Mouse (Mus musculus) heart, adult 11 months (tissue): ENCODE results near the gene Tmem59l.

Experiments
- DNase-seq: peaks from one replicate; pipeline ENCODE4 v3.0.0; 2022

Gene Tmem59l

DNA sequence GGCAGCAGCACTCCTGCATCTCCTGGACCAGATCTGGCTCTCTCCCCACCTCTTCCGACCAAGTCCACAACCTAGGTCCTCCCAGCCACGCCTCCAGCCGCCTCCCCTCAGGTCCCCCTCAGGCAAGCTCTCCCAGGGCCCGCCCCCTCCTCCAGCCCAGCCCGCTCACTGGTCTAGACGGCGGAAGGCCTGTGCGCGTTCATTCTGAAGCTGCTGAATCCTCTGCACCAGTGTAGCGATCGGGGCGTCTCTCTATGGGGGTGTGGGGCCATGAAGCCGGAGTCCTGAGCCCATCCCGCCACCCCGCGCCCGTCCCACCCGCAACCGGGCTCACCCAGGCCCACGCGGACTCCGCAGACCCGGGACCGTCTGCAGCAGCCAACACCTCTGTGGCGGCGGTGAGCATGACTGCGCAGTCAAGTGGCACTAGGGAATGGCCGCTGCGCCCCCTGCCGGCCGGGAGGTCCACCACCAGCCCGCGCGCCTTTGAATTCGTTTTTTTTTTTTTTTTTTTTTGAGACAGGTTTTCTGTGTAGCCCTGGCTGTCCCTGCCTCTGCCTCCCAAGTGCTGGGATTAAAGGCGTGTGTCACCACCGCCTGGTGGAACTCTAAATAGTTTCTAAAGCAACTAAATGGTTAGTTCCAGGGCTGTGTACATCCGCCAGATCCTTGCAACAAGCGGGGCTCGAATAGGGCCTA, 19.3 kb upstream of the Tmem59l start, which contains the start of gene Rex1bd:
Gene Rex1bd (minus strand): TSS at position 425 of the 699 bp plus-strand sequence.
- DNase-seq: peak; percentile 100

DNA sequence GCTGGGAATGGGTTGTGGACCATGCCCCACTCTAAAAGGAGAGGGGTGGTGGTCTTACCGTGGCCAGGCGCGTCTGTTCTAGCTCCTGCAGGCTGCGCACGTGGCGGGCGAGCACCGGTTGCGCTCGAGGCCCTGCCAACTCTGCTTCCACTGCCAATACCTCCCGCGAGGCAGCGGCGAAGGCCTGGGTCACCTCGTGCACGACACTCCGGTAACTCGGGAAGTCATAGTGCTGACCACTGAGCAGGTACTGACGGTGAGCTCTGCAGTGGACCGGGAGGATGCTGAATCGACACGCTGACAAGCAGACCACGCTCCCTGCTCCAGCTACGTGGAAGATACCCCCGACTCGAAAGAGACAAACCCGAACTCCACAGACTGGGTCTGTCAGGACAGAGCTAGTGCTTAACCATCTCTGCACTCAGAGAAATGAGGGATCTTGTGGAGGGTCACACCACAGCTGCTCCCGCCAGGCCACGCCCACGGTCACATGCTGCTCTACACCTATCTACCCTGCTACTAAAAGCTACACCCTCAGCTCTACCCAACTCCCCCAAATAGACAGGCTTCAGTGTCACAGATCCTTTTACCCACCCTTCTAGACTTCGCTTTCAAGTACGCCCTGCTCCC, 18.7 kb upstream of the Tmem59l start:
- peak; percentile 95 for DNase-seq

DNA sequence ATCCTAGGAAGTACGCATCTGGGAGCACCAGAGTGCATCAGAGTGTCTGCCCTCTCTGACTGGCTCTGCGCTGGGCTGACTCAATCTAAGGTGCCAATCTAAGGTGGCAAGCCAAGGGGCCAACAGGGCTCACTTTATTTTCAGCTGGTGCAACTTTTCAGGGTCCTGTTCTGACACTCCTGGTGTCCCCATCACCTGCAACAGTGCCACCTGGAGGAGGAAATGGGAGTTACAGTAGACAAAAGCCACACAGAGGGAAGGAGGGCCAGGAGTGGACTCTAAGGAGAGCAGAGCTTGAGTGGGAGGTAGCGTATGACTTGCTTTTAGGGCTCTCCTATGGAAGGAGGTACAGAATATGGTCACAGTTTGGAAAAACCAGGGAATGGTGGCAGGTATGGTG, 17.7 kb upstream of the Tmem59l start:
- peak; percentile 96 for DNase-seq

DNA sequence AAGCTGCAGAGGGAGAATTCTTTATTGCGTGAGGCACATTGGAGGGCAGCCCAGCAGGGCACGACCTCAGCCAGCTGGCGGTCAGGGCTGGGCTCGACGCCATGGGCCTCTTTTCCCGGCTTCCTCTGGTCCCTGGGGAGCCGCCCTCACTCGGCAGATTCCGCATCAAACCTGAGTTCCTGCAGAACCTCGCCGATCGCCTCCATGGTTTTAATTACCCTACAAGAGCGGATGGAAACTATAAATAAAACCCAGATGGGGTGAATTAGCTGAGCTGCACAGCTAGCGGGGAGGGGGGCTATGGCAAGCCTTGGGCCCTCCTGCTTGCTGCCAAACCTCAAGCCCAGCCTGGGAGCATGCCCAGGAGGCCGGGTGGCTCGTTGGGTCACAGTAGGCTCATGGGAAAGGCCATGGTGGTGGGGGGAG, 17.1 kb upstream of the Tmem59l start:
- peak; percentile 97 for DNase-seq

DNA sequence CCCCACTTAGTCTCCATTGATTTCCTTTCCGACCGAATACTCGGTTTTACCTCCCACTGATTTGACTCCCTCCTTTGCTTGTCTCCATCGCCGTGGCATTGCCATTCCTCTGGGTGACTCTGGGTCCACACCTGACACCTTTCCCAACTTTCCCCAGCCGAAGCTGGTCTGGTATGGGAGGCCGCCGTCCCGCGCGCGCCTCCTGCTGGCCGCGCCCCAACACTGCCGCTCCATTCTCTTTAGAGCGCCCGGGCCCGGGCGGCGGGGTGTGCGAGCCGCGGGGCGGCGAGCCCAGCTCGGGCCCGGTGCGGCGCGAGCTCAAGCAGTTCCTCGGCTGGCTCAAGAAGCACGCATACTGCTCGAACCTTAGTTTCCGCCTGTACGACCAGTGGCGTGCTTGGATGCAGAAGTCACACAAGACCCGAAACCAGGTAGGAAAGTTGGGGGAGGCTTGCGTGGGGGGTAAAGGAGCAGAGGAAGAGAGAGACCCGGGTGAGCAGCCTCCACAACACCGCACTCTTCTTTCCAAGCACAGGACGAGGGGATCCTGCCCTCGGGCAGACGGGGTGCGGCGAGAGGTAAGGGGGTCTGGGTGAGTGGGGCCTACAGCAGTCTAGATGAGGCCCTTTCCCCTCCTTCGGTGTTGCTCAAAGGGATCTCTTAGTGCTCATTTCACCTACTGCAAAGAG, 16.0 kb upstream of the Tmem59l start:
- peak; percentile 97 for DNase-seq

DNA sequence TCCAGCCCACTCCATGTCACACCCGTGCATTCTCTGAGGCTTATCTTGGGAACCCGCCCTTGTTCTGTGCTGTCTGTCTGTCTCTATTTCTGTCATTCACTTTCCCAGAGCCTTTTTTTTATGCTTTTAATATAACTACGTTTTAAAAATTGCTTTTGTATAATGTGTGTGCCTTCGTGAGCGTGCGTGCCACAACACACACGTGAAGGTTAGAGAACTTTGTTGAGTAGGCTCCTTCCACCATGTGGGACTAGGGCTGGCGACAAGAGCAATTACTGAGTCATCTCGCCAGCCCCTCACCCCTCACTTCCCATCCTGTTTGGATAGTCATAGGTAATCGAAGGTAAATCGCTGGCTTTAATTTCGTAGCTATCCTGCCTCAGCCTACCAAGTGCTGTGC, 15.4 kb upstream of the Tmem59l start:
- DNase-seq: no peak

DNA sequence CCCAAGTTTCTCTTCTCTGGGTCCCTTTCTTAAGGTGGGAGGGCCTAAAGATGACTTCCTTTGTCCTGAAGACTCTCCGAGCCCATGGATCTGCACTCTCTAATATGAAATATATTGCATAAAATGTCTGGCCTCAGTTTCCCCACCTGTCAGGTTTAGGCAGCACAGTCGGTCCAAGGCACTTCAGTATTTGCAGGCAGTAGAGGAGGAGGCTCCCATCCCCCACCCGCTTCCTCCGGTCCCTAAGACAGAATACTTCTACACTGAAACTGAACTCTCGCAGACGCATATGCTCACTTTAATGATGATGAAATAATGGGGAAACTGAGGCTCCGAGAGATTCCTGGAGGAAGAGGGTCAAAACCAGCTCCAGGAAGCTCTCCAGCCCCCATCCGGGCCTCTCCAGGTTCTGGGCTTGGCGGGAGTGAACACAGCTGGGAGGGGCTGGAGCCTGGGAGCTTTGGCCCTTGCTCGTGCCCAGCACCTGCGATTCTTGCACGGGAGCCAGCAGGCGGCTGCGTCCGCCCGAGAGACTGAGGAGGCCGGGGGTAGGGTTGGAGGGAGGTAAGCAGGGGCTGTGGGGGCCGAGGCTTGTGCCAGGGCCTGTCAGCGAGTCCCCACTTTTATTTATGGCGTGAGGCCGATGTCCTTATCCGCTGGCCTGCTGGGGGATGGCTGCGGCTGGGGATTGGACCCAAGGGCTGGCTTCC, 14.8 kb upstream of the Tmem59l start:
- DNase-seq: peak; percentile 96

DNA sequence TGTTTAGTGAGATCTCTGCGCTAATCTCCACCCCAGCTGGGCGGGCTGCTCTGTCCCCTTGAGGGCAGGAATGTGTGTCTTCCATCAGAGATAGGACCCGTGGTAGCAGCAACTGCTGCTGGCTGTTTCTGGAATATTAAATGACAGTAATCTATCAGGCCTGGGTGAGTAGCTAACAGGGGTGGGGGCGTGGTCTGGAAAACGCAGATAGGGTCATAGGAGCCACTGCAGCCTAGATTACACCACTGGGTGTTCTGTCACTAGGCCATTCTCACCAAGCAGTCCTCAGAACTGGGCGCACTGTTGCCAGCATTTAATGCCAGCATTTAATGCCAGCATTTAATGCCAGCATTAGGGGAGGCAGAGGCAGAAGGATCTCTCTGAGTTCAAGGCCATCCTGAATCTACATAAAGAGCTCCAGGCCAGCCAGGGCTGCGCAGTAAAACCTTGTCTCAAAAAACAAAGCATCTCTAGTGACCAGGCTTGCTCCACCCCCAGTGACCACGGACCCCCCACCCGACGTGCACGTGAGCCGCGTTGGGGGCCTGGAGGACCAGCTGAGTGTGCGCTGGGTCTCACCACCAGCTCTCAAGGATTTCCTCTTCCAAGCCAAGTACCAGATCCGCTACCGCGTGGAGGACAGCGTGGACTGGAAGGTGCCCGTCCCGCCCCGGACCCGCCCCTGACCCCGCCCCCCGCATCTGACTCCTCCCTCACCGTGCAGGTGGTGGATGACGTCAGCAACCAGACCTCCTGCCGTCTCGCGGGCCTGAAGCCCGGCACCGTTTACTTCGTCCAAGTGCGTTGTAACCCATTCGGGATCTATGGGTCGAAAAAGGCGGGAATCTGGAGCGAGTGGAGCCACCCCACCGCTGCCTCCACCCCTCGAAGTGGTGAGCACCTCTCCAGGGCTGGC, 13.5 kb upstream of the Tmem59l start:
- no peak for DNase-seq

DNA sequence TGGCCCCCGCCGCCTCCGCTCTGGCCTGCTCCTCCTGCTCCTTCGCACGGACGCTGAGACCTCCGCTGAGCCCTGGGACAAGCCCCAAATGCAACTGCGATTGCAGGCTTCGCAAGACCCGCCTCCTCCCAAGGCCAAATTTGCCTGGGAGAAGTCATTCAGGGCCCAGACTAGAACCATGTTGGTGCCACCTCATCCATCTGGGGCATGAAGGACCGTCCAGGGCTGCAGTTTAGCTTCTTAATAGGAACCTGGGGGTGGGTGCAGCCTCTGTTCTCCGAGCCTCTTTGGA, 8.6 kb upstream of the Tmem59l start:
- no peak for DNase-seq

DNA sequence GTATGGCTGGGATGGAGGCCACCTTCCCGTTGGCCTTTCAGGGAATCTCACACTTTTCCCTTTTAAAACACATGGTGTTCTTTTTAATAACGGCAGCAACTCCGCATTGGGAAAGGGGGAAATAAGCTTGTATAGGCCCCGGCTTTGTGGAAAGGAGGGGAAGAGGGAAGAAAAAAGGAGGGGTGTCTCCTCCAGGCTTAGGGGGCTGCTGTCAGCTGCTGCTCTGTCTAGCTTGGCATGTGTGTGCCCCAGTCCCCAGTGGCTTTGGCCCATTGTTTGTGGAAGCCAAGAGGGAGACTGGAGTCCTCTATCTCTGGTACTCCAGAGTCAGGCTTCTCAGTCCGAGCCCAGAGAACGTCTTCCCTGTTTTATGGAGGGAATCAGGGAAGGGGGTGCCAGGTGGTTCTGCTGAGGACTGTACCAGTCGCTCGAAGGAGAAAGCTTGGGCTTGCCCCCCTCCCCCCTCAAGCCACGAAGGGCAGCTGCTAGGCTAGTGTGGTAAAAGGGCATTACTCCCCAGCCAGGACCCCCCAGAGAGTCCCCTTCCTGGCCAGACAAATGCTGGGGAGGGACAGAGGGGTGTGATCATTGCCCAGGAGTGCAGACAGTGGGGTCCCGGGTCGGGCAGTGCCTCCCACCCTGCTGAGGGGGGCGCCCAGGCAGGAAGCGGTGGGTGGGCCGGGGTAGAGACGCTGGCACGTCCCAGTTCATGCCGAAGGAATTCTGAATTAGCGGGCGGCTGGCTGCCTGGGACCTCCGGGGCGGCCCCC, 8.0 kb upstream of the Tmem59l start:
- no peak for DNase-seq

DNA sequence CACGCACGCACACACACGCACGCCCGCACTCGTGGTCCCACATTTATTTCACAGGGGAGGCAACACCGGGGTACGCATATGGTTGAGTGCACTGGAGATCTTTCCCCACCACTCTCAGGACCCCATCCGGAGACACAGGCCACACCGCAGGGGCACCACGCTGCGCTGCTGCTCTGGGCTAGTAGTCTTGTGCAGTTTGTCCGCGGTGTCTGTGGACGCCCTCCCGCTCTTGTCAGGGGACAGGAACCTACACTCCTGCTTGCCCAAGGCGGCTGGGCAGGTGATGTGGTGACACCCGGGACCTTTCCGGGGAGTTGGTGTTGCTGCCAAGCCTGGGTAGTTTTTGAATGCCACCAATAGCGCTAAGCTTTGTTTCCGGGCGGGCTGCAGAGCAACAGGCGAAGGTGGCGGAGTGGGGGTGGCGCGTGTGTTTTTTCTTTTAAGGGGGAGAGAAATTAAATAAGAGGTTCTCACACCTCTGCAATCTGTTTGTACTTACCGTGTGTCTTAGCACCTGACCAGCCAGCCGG, 7.3 kb upstream of the Tmem59l start:
- DNase-seq: no peak

DNA sequence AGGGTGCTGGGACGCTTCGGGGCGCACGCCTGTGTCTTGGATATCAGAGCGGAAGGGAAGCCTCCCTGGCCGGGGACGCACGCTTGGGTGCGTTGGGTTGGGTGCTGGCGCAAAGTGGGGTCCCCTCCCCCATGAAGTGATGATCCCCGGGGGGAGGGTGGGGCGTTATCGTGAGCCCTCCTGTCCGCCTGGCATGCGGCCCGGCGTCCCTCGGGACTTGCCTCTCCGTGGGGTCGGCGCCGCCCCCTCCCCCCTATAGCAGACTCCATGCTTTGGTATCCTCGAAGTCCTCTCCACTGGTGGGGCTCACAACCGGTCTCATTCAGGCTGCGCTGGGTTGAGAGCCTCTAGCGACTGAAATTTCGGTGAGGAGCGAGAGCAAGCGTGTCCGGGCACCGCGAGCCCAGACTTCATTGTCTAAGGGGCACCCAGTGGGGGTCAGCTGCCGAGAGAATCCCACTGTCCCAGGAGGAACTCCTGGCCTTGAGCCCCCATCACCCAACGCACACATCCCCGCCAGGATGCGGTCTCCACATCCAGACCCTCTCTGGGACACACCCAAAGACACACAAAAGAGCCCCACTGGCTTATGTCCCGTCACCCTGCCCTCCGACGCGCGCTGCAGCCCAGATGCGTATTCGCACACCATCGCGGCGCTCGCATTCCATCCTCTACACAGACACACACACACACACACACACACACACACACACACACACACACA, 6.7 kb upstream of the Tmem59l start:
- DNase-seq: no peak

DNA sequence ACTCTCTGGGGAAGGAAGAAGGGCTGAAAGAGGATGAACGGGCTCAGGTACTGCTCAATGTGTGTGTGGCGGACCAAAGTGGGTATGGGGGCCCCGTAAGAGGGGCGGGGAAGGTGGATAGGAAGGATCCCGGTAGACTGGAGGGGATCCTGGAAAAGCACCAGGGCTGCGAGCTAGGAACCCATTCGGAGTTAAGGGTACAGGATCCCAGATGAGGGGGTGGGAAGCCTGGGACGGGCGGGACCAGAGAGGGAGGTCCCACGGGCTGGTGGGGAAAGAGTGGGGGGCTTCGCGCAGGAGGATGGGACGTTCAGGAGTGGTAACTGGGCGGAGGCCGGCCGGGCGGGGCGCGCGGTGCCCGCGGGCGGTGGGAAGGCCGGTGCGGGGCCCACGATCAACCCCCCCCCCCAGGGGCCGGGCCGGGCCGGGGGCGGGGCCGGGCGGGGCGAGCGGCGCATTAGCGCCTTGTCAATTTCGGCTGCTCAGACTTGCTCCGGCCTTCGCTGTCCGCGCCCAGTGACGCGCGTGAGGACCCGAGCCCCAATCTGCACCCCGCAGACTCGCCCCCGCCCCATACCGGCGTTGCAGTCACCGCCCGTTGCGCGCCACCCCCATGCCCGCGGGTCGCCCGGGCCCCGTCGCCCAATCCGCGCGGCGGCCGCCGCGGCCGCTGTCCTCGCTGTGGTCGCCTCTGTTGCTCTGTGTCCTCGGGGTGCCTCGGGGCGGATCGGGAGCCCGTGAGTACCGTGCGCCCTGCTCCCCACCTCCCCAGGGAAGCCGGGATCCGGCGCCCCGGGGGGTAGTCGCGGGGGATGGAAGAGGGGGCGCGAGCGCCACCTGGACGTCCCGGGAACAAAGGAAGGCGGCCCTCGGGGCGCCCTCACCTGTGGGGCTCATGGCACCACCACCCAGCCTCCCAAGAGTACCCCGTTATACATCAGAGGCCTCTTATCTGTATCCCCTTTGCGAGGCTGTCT, 5.8 kb upstream of the Tmem59l start, which contains the start of gene Crlf1:
Gene Crlf1 (plus strand): TSS at position 495 of the 977 bp plus-strand sequence.
- DNase-seq: no peak

DNA sequence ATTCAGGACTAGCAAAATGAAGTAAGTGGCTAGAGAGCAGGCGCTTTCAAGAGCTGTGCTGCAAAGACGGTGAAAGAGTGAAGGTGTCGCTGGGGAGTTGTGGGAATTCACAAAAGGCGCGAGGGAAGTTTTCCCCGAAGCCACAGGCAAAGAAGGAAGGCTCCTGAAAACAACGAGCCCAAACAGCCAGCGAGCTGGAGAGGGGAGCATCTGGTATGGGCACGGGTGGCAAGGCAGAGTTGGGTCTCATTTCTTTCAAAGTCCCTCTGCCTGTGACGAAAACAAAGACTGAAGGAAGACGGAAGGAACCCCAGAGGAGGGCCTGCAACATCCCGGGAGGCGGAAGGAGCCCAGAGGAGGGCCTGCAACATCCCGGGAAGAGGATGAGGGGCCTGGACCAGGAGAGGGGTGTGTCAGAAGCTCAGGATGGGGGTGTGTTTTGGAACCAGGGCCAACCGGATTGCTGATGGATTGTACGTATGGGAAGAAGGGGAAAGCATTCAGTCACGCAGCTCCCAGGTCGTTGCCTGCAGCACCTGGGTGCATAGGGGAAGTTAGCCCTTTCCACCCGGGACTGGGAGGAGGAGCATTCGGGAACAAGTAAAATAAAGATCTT, 3.8 kb upstream of the Tmem59l start:
- no peak for DNase-seq

DNA sequence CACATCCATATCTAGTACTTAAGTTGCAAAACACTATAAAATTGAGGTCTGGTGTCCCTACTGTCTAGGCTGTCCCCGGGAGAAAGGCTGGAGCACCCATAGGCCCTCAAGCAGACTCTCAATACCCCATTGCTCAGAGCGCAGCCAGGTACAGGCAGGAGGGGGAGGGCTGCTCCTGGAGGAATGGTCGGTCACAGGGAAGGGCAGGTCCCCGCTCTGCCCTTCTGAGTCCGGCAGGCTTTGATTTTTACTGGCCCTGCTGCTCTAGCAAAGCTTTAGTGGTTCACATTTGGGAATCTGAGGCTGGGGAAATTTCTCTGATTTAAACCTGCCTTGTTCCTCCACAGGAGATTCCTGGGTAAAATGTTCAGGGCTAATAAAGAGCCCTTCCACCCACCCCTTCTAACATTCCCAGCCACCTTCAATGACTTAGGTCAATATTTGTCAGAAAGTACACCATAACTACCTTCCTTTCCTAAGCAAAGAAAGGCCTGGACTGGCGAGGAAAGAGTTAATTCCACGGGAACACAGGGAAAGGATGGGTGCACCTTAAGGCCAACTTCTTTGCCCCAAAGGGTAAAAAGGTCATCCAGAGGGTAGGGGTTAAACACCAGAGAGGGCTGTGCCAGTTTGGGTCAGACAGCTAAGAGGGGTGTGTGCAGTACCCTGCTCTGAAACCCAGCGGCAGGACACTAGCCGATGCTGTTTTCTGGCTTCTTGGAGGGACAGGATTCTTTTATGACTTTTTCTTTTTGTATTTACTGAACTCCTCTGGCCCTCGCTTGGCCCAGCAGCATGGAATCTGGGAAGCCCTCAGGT, 3.1 kb upstream of the Tmem59l start:
- DNase-seq: no peak

DNA sequence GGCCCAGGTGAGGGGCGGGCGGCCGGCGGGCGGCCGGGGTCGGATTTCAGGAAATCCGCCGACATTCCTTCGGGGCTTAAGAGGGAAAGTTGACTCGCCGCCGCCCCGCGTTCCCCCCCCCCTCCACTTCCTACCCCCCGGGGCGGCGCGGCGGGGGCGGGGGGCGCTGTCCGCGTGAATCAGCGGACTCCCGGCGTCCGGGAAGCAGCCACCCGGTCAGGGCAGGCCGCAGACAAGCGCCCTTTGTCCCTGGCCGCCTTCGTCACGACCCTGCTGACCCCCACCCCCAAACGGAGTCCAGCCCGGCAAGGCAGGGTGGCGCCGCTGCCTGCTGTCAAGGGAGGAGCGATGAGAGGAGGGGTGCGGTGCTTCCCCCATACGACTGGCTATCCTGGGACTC, 2.4 kb upstream of the Tmem59l start:
- peak; percentile 94 for DNase-seq

DNA sequence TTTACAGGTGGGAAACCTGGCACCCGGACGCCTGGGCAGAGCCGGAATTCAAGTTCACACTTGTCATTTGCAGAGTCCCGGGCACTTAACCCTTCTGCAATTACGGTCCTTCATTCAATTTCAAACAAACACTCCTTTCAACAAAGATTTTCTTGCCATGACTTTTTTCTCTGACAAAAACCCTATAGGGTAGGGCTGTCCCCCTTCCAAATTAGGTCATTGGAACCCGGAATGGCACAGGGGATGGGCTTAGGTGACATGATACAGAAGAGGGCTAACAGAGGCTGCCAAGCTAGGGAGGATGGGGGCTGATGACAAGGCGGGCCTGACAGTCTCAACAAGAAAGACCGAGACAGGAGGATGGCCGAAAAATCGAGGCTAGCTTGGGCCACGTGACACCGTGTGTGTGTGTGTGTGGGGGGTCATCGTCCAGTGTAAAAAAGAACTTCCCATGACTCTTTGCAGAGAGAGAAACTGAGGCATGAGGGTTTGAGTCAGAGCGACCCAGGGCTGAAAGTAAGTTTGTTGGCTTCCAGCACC, 1.8 kb upstream of the Tmem59l start:
- DNase-seq: no peak
